Mouse (Mus musculus): Measurements from ENCODE around the gene Tex30.

- TF ChIP-seq POLR2A (IDR thresholded peaks at IDR 0.05; ENCODE audit: control insufficient read depth, extremely low read depth, insufficient read depth, low read length, poor library complexity): no peak
- no peak for TF ChIP-seq CTCF (IDR thresholded peaks at IDR 0.05; ENCODE audit: borderline replicate concordance, control insufficient read depth, extremely low read depth, insufficient read depth, low read length, poor library complexity)
These were observed 698 bp upstream of the Tex30 start for GRCm38 (mm10) chr1:44102939-44103338.
